Mouse (Mus musculus) G1E (cell line): ENCODE results near the gene Flnc. TPM values are rescaled to one million over a fixed set of nuclear protein-coding genes. Genes with fewer than 3 reads are reported as not detected.
A peak's percentile ranks its signal among the peaks of the same experiment; 100 is the strongest.

Experiments
- ATAC-seq: 2 replicates; pipeline ENCODE4 v1.8.0; 2016; ENCODE audit warnings: mild to moderate bottlenecking; ENCODE audit not compliant: insufficient number of reproducible peaks, poor library complexity, low FRiP score, severe bottlenecking; ENCODE audit errors: extremely low read depth
- DNase-seq: peaks from one replicate; pipeline ENCODE4 v3.0.0; 2012; ENCODE audit warnings: low spot score
- H3K27me3 ChIP-seq: 2 replicates; pipeline ENCODE4 v1.6.1; 2012; ENCODE audit warnings: mild to moderate bottlenecking, low read length, inconsistent platforms; ENCODE audit not compliant: insufficient read depth
- H3K36me3 ChIP-seq: replicated peaks from 2 replicates; pipeline ENCODE3; 2012; ENCODE audit warnings: mild to moderate bottlenecking, inconsistent platforms
- H3K4me1 ChIP-seq: 2 replicates; pipeline ENCODE4 v1.6.1; 2012; ENCODE audit warnings: low read depth, low read length, inconsistent platforms, mixed read lengths; ENCODE audit not compliant: insufficient read depth
- H3K4me3 ChIP-seq: 2 replicates; pipeline ENCODE4 v1.5.1; 2012; ENCODE audit warnings: low read depth, mild to moderate bottlenecking, inconsistent platforms, low read length, moderate library complexity, mixed read lengths
- H3K9me3 ChIP-seq: replicated peaks from 2 replicates; pipeline ENCODE4 v1.6.1; 2012; ENCODE audit warnings: inconsistent platforms
- CTCF ChIP-seq: IDR thresholded peaks from 2 replicates; pipeline ENCODE4 v1.5.1; 2012; ENCODE audit warnings: low read depth, low read length, inconsistent platforms, mixed read lengths
- GATA1 ChIP-seq: IDR thresholded peaks from 2 replicates; pipeline ENCODE4 v1.6.1; 2012; ENCODE audit warnings: borderline replicate concordance, low read length, inconsistent platforms, mixed read lengths
- GATA2 ChIP-seq: IDR thresholded peaks from 2 replicates; pipeline ENCODE4 v1.6.1; 2012; ENCODE audit warnings: low read depth, low read length, inconsistent platforms, borderline replicate concordance
- POLR2AphosphoS5 ChIP-seq: IDR thresholded peaks from 2 replicates; pipeline ENCODE4 v1.6.1; 2012; ENCODE audit warnings: low read depth, low read length, inconsistent platforms; ENCODE audit not compliant: insufficient replicate concordance
- TAL1 ChIP-seq: conservative IDR thresholded peaks from 2 replicates; pipeline ENCODE4 v1.6.1; 2012; ENCODE audit warnings: low read depth, low read length, inconsistent platforms, mixed read lengths
- polyA plus RNA-seq: library from polyadenylated mRNA; stranded (reverse); fragments of >175 nt; gene quantifications from 2 replicates; pipeline ENCODE4 v1.2.3, GENCODE M21; 2012
- total RNA-seq, 2 experiments: library from RNA; stranded (forward) in 1 of 2; stranded (reverse) in 1 of 2; fragments of 200-1000 nt in 1 of 2; fragments of >200 nt in 1 of 2; fragmentation: Nextera tagmentation in 1 of 2; gene quantifications; 2 replicates each; pipeline ENCODE4 v1.2.3; 2014 to 2017

Gene Flnc
- total and polyA plus RNA-seq, 3 experiments: 0.11 to 0.36 (median 0.15) TPM

GRCm38 (mm10) chr6:29435940-29436451 lies 2.9 kb downstream of the Flnc start:
- DNase-seq (peak; percentile 55), ATAC-seq (no peak)
- peaks cover 69% of the 10 kb centered on the region for H3K4me1 ChIP-seq
- peaks cover 5% of the 10 kb centered on the region for H3K9me3 ChIP-seq
- peak overlapping the region; percentile 55; the same call in 1 of the 2 replicates for H3K4me3 ChIP-seq
- no peaks in the 10 kb centered on the region for H3K36me3 ChIP-seq
- peaks cover 75% of the 10 kb centered on the region for H3K27me3 ChIP-seq
- TF ChIP-seq POLR2AphosphoS5 (no peak), CTCF (no peak), GATA1 (no peak), TAL1 (no peak), GATA2 (no peak)

GRCm38 (mm10) chr6:29436461-29436934 lies 3.4 kb downstream of the Flnc start:
- peaks cover 5% of the 10 kb centered on the region for H3K9me3 ChIP-seq
- no peak for DNase-seq
- peaks cover 68% of the 10 kb centered on the region for H3K4me1 ChIP-seq
- no peak for TF ChIP-seq GATA1
- no peak for TF ChIP-seq GATA2
- TF ChIP-seq POLR2AphosphoS5: no peak
- no peak for TF ChIP-seq TAL1
- no peak for TF ChIP-seq CTCF
- H3K36me3 ChIP-seq: no peaks in the 10 kb centered on the region
- no peak for ATAC-seq
- peaks cover 78% of the 10 kb centered on the region for H3K27me3 ChIP-seq
- H3K4me3 ChIP-seq: no peak overlapping the region; the same call in 1 of the 2 replicates

- TF ChIP-seq GATA1 (no peak), TAL1 (no peak), CTCF (no peak), GATA2 (no peak), POLR2AphosphoS5 (no peak)
- Histone ChIP-seq H3K27me3 (peaks cover 83% of the 10 kb centered on the region), H3K36me3 (no peaks in the 10 kb centered on the region)
Measured at GRCm38 (mm10) chr6:29439251-29439650, 6.2 kb downstream of the Flnc start.

GRCm38 (mm10) chr6:29439789-29440188 lies 6.7 kb downstream of the Flnc start:
- DNase-seq (no peak), ATAC-seq (no peak)
- H3K9me3 ChIP-seq: no peaks in the 10 kb centered on the region
- H3K27me3 ChIP-seq: peaks cover 79% of the 10 kb centered on the region
- peaks cover 41% of the 10 kb centered on the region for H3K4me1 ChIP-seq
- no peaks in the 10 kb centered on the region for H3K36me3 ChIP-seq
- TF ChIP-seq GATA2 (no peak), TAL1 (no peak), POLR2AphosphoS5 (no peak), GATA1 (no peak), CTCF (no peak)
- no peak overlapping the region for H3K4me3 ChIP-seq

More at GRCm38 (mm10) chr6:29439251-29439650, 6.2 kb downstream of the Flnc start:
- H3K4me3 ChIP-seq: no peak overlapping the region
- H3K4me1 ChIP-seq: peaks cover 47% of the 10 kb centered on the region
- DNase-seq (no peak), ATAC-seq (no peak)
- no peaks in the 10 kb centered on the region for H3K9me3 ChIP-seq

- DNase-seq (peak; percentile 65), ATAC-seq (no peak)
- peaks cover 62% of the 10 kb centered on the region for H3K27me3 ChIP-seq
- no peak overlapping the region for H3K4me3 ChIP-seq
- H3K9me3 ChIP-seq: no peaks in the 10 kb centered on the region
- no peaks in the 10 kb centered on the region for H3K36me3 ChIP-seq
- no peak for TF ChIP-seq GATA1
- peak; percentile 94 for TF ChIP-seq CTCF
- peaks cover 17% of the 10 kb centered on the region for H3K4me1 ChIP-seq
Measured at GRCm38 (mm10) chr6:29444773-29445172, 11.7 kb downstream of the Flnc start.

- Histone ChIP-seq H3K27me3 (peaks cover 56% of the 10 kb centered on the region), H3K9me3 (no peaks in the 10 kb centered on the region), H3K4me1 (peaks cover 19% of the 10 kb centered on the region), H3K36me3 (no peaks in the 10 kb centered on the region), H3K4me3 (no peak overlapping the region)
- DNase-seq: no peak
- no peak for ATAC-seq
- TF ChIP-seq CTCF (no peak), GATA1 (no peak), POLR2AphosphoS5 (no peak), TAL1 (no peak)
Measured at GRCm38 (mm10) chr6:29445354-29445753, 12.3 kb downstream of the Flnc start.

GRCm38 (mm10) chr6:29449858-29450257 lies 16.8 kb downstream of the Flnc start:
- Histone ChIP-seq H3K36me3 (no peaks in the 10 kb centered on the region), H3K4me1 (peaks cover 15% of the 10 kb centered on the region), H3K4me3 (no peak overlapping the region), H3K27me3 (peaks cover 42% of the 10 kb centered on the region), H3K9me3 (no peaks in the 10 kb centered on the region)
- DNase-seq (peak; percentile 44), ATAC-seq (peak; percentile 57)
- TF ChIP-seq GATA1: no peak
- no peak for TF ChIP-seq POLR2AphosphoS5
- TF ChIP-seq GATA2: no peak
- no peak for TF ChIP-seq CTCF
